Mouse (Mus musculus) right cerebral cortex, postnatal 4 days (tissue): ENCODE data around the gene Madcam1.
A peak's percentile ranks its signal among the peaks of the same experiment; 100 is the strongest.

Experiments
- DNase-seq: peaks from one replicate; pipeline ENCODE4 v3.0.0-alpha.2; 2022

Madcam1 gene

GRCm38 (mm10) chr10:79713163-79713562 lies 48.8 kb downstream of the Madcam1 start:
- DNase-seq, result no peak

DNA sequence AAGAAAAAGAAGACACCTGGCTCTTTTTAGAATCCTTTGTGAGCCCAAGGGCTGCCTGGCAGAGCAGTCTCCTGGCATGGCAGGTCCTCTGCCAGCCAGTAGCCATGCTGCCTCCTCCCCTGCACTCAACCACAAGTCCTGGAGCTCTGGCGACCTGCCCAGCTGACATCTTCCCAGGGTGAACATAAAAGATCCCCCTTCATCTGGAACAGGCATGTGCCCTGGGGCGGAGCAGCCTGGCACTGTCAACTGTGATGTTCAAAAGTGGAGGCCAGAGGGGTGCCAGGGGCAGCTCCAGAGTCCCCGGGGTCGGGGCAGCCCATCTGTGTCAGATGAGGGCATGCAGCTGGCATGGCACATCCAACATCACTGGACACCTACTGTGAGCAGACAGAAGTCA lies 50.6 kb downstream of the Madcam1 start:
- peak; percentile 53 for DNase-seq

GRCm38 (mm10) chr10:79716254-79716987 lies 52.1 kb downstream of the Madcam1 start, which contains the start of gene Hcn2:
Gene Hcn2, plus strand, starts transcription at chr10:79716634.
- peak; percentile 44 for DNase-seq

GRCm38 (mm10) chr10:79716988-79717355 lies 52.6 kb downstream of the Madcam1 start:
- peak; percentile 51 for DNase-seq

- DNase-seq, result peak; percentile 58
Measured at GRCm38 (mm10) chr10:79717640-79718357, 53.4 kb downstream of the Madcam1 start.
